Mouse (Mus musculus): Measurements from ENCODE around the gene H2afj.
A peak's percentile ranks its signal among the peaks of the same experiment; 100 is the strongest.
"Not testable (repeated sequence)": the region's sequence is repeated elsewhere in the genome, so short reads cannot be mapped to it uniquely, and the experiment has no call there.

Gene H2afj

DNA sequence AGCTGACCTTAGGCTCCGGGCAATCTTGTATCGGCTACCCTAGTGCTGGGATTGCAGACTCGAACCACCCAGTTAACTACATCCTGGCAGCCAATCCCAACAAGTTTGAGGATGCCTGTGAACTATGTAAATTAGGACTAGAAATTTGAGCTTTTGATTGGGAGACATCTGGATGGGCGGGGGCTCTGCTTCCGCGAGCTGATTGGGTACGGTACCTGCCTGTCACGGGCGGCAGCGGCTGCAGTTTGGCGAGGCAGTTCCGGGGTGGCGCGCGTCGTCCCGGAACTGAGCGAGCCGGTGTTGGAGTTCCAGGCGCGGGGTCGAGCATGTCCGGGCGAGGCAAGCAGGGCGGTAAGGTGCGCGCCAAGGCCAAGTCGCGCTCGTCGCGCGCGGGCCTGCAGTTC, at the start of gene H2afj:
Gene H2afj (plus strand): TSS at position 231 of the 404 bp plus-strand sequence.
- DNase-seq (ENCODE audit: extremely low read depth, low read depth, low spot score) = peak; percentile 82

DNA sequence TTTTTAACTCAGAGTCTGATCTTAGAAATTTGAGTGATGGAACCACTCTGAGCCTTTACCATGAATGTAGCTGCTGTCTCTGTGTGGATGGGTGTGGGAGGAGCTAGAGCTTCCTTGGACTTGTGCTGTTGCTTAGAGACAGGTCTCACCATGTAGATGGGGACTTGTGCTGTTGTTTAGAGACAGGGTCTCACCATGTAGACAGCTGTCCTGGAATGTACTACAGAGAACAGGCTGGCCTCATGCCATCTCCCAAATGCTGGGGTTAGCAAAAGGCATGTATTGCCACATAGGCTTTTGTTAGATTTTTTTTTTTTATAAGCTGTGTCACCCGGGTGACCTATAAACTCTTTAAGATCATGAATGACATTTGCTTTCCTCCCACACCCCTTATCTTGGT, 44.1 kb upstream of the H2afj start:
- no peak for DNase-seq (ENCODE audit: extremely low read depth, low read depth, low spot score)

DNA sequence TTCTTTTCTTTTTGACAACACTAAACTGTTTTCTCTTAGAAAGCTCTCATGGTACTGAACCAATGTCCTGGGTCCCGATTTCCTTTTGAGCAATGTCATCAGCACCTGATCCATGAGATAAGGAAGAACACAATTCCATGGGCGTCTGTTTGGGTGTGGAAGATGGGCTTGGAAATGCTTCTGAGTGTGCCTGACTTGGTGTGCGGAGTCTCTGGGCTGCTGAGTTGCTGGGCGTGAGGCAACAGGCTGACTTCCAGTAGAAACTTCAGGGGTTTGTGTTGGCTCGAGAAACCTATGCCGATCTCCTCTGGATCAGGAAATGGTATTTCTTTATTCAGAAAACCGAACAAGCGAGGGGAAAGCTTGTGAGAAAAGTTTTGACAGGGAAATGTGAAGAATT, 38.9 kb upstream of the H2afj start:
- DNase-seq (ENCODE audit: extremely low read depth, low read depth, low spot score) = no peak

DNA sequence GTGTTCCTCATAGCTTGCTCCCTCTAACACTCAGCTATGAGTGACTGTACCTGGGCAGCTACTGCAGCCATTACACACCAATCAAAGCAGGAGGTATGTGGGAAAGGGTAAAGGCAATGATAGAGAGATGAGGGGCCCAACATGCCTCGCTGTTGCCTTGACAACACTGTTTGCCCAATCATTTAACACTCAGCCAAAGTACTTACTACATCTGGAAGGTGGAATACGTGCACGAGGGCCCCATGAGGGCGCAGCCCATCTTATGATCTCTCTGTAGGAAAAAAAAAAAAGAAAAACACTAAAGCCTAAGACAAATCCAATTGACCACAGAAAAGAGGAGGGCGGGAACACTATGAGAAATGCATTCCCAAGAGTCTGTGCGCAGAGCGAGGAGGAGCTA, 38.2 kb upstream of the H2afj start:
- no peak for DNase-seq (ENCODE audit: extremely low read depth, low read depth, low spot score)

DNA sequence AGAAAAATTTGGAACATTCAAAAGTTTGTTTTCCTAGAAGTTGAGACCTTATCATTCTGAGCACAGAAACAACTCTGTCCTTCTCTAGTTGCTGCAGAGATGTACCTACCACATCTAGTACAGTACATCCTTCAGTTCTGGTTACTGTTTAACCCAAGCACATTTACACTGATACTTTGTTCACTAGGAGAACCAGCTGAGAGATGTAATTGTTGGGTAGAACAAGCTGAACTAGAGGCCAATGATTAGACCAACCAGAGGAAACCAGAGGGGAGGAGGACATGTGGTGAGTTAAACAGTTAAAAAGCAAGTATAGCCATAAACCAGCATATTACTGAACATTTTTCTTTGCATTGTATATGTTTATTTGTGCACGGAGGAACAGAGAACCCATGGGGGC, 31.7 kb upstream of the H2afj start:
- no peak for DNase-seq (ENCODE audit: extremely low read depth, low read depth, low spot score)

DNA sequence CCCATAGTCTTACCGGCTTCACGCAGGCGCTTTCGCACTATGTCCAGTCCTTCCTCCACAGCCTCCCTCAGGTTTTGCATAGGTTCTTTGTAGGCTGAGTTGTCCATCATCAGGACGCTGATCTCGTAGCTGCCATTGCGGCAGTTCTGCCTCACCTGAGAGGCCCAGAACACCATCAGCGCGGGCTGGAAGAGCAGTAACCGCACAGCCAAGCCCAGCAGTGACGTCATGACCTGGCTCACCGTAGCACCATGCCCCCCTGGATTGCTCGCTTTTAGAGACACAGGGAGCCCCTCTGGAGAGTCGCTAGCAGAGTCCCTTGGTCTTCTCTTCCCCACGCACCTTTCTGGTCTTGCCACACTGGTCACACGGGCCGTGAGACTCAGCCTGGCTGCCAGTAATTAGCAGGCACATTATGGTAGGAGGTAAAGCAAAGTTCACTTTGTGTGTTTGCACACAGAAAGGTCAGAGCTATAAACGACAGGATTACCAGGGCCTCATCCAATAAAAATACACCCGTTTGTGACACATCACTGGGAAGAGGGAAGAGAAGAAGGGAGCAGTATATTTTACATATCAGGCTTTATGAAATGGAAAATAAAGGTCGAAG, 26.6 kb upstream of the H2afj start, which contains the start of gene Gucy2c:
Gene Gucy2c (minus strand): TSS at position 389 of the 610 bp plus-strand sequence.
- DNase-seq (ENCODE audit: extremely low read depth, low read depth, low spot score) = no peak

DNA sequence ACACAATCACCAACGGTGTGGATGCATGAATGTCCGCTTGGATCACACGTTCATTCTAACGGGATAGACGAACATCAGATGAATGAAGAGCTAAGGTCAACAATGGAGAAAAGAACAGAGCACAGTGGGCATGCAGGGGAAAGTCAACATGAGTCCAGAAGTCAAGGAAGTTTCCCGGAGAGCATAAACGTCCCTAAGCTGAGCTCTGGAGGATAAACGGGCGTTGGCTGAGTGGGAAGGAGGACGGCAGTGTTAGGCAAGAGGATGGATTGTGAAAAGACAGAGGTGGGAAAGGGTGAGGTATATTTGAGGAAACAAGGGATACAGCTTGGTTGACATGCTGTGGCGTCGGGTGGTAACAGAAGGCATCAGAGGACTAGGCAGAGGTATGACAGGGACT, 25.9 kb upstream of the H2afj start:
- no peak for DNase-seq (ENCODE audit: extremely low read depth, low read depth, low spot score)

DNA sequence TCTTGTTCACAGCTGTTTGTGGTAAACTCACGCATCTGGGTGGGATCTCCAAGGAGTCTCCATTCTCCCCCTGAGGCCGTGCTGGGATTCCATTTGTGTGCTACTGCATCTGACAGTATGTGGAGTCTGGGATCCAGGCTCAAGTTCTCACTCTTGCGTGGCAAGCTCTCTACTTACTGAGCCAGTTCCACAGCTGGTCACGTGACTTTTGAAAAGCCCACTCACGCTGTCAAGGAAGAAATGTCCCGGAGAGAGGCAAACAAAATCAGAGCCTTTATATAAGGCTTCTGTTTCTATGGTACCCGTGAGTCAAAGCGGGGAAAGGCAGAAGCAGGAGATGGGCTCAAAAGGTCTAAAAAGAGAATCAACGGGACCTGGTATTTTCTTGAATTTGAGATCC, 25.3 kb upstream of the H2afj start:
- DNase-seq (ENCODE audit: extremely low read depth, low read depth, low spot score) = no peak

DNA sequence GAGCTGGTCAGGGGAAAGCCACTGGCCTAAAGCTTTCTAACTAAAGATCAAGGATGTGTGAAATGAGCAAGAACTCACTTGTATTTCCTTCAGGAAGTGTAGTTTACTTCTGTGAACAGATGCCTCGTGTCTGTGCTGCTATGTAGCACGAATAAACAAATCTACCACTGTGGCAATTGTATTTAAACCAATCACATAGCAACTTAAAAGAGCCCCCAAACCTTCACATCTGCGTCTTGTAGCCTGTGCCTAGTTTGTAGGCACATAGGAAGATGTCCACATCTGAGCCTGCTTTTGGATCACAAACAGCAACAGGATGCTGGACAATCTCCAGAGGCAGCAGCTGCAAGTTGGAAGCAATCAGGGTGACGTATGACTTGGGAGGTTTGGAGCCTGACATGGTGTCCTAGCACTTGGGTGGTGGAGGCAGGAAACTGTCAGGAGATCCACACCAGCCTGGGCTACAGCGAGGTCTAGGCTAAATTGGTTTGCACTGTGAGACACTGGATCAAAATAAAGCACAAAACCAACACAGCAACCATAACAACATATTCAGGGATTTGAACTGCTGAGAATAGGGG, 18.6 kb upstream of the H2afj start:
- DNase-seq (ENCODE audit: extremely low read depth, low read depth, low spot score) = no peak

DNA sequence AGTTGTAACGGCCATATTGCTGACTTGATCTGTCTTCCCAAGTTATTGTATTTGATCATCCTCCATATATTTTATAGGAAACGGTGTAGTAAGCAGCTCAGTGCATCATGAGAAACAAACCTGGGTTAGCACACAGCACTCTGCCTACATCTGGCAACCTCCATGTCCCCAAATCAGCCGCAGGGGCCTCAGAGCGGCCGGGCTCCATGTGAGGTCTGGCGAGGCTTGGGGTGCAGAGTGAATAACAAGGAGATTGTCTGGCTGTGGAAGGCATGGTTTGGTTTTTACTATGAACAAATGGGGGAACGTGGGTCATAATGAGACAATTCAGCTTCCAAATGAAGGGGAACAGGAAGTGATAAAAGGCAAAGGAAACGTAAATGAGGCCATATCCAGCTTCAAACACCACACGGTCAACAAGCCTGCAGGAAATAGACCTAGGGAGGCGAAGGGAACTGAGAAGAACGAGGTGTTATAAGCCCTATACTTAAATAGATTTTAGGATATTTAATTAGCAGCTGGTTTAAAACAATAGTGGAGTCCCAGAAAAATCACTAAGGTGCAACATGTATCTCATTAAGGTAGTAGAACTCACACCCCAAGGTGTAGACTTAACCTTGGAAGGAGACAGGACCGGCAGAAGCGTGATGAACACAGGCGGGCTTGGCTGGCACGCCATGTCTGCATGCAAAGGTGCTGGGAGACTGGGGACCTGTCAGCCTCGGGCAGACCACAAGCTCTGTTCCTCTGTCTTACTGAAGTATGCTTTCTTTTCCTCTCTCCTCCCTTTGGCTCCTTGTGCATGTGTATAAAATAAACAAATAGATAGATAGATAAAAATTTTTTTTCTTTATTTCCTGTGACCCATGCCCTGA, 14.9 kb upstream of the H2afj start:
- DNase-seq (ENCODE audit: extremely low read depth, low read depth, low spot score) = no peak

DNA sequence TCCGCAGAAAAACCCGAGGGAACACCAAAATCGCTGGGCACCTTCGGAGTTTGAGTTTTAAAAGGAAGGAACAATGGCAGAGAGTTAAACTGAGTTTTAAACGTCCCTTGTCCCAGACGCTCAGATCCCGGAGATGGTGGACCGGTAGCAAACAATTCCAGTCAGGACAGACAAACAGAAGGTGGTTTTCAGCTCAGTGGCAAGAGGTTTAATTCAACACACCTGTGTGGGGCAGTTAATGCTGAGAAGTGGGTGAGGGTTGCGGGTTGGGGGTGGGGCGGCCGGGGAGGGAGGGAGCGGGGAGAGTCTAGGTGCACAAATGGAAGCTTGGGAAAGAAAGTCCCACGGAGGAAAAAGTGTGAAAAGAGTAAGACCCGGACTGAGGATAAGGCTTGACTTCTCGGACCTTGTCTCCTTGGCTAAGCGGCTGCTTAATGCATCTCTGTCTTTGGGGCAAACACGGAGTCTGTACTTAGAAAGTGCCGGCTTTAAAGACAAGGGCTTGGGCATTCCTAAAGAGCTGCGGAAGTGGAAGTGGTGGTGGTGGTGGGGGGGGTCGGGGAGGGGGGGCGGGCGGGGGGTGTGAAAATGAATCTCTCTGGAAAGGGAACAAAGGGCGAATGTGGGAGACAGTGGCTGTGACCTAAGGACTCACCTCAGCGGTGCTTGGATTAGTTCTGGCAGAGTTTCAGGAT, 14.1 kb upstream of the H2afj start:
- no peak for DNase-seq (ENCODE audit: extremely low read depth, low read depth, low spot score)

DNA sequence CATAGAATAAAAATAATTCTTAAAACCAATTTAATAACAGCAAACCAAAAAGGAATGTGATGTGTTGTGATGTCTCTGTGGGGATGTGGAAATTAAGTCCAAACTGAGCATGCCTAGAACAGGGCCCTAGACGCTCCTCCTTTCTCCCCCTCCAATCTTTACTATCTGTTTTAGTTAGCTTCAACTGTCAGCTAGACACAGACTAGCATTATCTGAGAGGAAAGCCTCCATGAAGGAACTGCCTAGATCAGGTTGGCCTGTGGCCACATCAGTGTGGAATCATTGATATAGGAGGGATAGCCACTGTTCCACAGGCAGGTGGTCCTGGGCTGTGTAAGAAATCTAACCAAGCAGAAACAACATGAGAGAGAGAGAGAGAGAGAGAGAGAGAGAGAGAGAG, 12.9 kb upstream of the H2afj start:
- no peak for DNase-seq (ENCODE audit: extremely low read depth, low read depth, low spot score)

DNA sequence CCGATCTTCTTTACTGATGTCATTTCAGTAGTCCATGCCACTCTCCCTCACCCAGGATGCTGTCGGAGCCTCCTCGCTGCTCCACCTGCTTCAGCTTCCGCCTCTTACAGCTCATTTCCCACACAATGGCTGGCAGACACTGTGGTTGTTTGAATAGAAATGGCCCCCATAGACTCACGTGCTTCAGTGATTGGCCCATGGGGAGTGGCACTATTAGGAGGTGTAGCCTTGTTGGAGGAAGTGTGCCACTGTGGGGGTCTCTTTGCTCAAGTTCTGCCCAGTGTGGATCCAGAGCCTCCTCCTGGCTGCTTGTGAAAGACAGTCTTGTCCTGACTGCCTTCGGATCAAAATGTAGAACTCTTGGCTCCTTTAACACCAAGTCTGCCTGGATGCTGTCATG, 12.2 kb upstream of the H2afj start:
- DNase-seq (ENCODE audit: extremely low read depth, low read depth, low spot score) = no peak

DNA sequence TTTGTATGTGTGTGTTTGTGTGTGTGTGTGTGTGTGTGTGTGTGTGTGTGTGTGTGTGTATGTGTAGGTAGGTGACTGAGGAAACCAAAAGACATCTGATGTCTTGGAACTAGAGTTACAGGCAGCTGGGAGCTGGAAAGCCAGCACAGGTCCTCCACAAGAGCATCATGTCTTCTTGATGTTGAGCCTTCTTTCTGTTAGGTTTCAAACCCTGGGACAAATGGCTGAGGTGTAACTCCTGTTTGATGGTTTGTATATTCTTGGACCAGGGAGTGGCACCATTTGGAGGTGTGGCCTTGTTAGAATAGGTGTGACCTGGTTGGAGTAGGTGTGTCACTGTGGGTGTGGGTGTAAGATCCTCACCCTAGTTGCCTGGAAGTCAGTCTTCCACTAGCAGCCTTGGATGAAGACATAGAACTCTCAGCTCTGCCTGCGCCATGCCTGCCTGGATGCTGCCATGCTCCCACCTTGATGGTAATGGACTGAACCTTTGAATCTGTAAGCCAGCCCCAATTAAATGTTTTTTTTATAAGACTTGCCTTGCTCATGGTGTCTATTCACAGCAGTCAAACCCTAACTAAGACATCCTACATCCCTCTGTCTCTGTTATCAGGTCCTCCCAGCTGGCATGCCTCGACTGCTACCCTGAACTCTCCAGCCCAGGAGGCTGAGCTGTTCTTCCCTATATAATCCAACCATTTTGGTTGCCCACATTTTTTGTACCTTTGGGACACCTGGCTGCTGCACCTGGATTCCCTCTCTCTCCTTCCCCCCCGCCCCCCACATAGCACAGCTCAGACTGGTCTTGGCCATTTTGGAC, 10.0 kb upstream of the H2afj start:
- DNase-seq (ENCODE audit: extremely low read depth, low read depth, low spot score) = not testable (repeated sequence)

DNA sequence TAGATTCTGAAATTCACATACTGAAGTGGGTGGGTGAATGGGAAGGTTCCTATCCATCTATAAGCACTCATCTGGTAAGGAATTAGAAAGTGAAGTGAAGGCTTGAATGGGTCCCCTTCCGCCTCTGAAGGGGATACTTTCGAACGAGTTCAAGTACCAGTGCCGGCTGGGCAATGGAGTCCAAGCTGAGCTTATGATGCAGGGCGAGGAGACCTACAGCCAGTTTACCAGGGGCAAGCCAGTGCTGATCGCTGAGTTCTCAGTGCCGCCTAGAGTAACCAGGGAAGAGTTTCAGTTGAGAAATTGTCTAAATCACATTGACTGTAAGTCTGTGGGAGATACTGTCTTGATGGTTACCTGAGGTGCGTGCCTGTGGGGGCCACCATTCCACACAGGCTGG, 7.3 kb upstream of the H2afj start:
- DNase-seq (ENCODE audit: extremely low read depth, low read depth, low spot score) = no peak

DNA sequence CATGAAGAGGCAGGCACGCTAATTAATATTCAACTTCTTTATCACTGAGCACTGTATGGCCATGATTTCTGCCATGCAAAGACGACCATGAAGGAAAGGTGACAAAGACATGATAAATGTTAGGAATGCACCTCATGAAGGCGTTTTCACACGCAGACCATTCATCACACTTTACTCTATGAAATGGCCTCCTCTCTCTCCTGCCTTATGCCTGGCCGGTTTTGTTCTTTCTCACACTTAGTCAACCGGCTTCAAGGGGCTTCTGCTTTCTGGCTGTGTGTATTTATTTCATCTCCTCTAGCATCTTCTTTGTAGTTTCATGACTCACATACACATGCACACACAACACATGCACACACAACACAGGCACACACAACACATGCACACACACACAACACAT, 6.8 kb upstream of the H2afj start:
- DNase-seq (ENCODE audit: extremely low read depth, low read depth, low spot score) = no peak

DNA sequence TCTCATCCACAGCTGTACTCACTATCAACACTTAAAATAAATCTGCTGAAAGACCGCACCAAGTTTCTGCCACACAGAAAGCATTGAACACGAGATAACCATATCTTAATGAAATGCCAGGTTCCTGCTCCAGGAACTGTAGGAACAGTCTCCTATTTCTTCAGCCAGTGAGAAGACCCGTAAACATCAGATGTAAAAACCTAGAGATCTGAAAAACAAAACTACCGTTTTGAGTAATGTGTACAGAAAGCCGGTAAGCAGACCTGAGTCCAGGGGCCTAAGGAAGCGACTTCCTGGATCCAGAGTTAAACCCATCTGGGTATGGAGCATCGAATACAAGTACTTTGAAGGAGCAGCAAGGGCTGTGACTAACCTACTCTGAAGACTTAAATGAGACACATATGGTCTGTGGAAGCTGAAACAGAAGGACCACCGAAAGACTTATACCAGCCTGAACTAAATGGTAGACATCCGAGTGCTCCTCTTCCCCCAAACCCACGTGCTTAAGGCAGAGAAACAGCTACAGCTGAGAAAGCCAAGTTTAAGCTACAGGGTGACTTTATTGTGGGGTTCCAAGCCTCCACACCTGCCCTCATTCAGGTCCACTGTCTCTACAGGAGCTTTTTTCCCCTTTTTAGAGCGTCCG, 4.8 kb upstream of the H2afj start:
- DNase-seq (ENCODE audit: extremely low read depth, low read depth, low spot score) = no peak

DNA sequence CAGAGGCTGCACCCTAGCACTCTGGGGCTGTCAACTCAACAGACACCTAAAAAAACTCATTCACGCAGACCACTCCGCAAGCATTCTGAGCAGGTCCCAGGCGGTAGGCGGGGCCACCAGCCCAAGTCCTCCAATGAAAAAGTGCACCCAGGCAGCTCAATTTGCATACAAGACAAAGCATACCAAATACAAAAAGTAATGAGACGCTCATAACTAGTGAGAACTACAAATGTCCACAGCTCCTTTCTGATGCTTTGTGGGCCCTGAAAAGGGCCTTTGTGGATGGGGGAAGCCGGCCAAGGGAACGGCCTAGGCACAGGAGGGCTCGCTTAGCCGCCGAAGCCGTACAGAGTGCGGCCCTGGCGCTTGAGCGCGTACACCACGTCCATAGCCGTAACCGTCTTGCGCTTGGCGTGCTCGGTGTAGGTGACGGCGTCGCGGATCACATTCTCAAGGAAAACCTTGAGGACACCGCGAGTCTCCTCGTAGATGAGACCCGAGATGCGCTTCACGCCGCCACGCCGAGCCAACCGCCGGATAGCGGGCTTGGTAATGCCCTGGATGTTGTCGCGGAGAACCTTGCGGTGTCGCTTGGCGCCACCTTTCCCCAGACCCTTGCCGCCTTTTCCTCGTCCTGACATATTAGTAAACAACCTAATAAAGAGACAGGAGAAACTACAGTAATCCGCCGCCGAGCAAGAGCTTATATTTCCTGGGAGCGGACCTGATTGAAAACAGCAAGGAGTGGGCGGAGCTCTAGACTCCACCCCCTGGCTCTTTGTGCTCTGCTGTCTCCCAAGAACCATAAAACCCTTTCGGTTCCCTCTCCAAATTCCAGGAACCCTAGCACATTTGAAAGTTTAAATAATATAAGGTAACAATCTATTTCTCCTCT, 4.1 kb upstream of the H2afj start, which contains the start of gene Hist4h4:
Gene Hist4h4 (minus strand): TSS at position 677 of the 895 bp plus-strand sequence.
- peak; percentile 66 for DNase-seq (ENCODE audit: extremely low read depth, low read depth, low spot score)
